Mouse (Mus musculus) intestine, postnatal 0 days (tissue): ENCODE measurements around the gene Pla2g6. TPM values are rescaled to one million over a fixed set of nuclear protein-coding genes. Genes with fewer than 3 reads are reported as not detected.

Source experiments
- ATAC-seq: fragments of 200-750 bp; cut with Nextera tagmentation; 2 replicates; pipeline ENCODE4 v1.8.0; 2017; ENCODE audit warnings: mild to moderate bottlenecking, moderate TSS enrichment, moderate library complexity
- H3K27ac ChIP-seq: fragments of 300-500 bp; sonication (generic); 2 replicates; pipeline ENCODE4 v1.5.1; 2014; ENCODE audit warnings: mild to moderate bottlenecking, low read depth, low read length, moderate library complexity
- H3K27me3 ChIP-seq: fragments of 300-500 bp; sonication (generic); replicated peaks from 2 replicates; pipeline ENCODE4 v1.6.1; 2014; ENCODE audit warnings: low read length, mixed read lengths; ENCODE audit not compliant: control insufficient read depth, insufficient read depth
- H3K36me3 ChIP-seq: fragments of 300-500 bp; sonication (generic); 2 replicates; pipeline ENCODE4 v1.6.1; 2014; ENCODE audit warnings: mild to moderate bottlenecking, moderate library complexity; ENCODE audit not compliant: control insufficient read depth, insufficient read depth
- H3K4me1 ChIP-seq: fragments of 300-500 bp; sonication (generic); replicated peaks from 2 replicates; pipeline ENCODE4 v1.6.1; 2014; ENCODE audit warnings: antibody characterized with exemption, low read length, mixed read lengths; ENCODE audit not compliant: control insufficient read depth, insufficient read depth
- H3K4me2 ChIP-seq: fragments of 300-500 bp; sonication (generic); replicated peaks from 2 replicates; pipeline ENCODE4 v1.6.1; 2014; ENCODE audit warnings: low read depth, mild to moderate bottlenecking, moderate library complexity
- H3K4me3 ChIP-seq: fragments of 300-500 bp; sonication (generic); 2 replicates; pipeline ENCODE4 v1.5.1; 2014; ENCODE audit warnings: low read depth, low read length
- H3K9ac ChIP-seq: fragments of 300-500 bp; sonication (generic); 2 replicates; pipeline ENCODE4 v1.6.1; 2014; ENCODE audit warnings: mild to moderate bottlenecking, low read depth, low read length
- H3K9me3 ChIP-seq: fragments of 300-500 bp; sonication (generic); 2 replicates; pipeline ENCODE4 v1.6.1; 2016; ENCODE audit warnings: mixed run types; ENCODE audit not compliant: control insufficient read depth
- CTCF ChIP-seq: sonication (generic); IDR thresholded peaks from 2 replicates; pipeline ENCODE4 v1.5.1; 2016; ENCODE audit warnings: low read depth, mild to moderate bottlenecking, control low read depth, antibody characterized with exemption, moderate library complexity
- WGBS: fragments of 180-500 bp; shearing (Covaris S2); extraction: QIAGEN DNeasy Blood & Tissue Kit; methylation state at CpG from one replicate; pipeline ENCODE4 v1.1.7; 2014; 5-methylcytosine and 5-hydroxymethylcytosine counted together
- polyA plus RNA-seq: library from polyadenylated mRNA; unstranded; fragments of >200 nt; fragmentation: Nextera tagmentation; extraction: Ambion mirVana; gene quantifications from 2 replicates; pipeline ENCODE4 v1.2.1, GENCODE M21; 2015

Pla2g6 gene
- polyA plus RNA-seq, 1 experiment from 2014 or later = 17.4 TPM

- Histone ChIP-seq H3K9ac (peak overlapping the region; percentile 72), H3K9me3 (no peaks in the 10 kb centered on the region), H3K36me3 (no peaks in the 10 kb centered on the region), H3K4me2 (peak overlapping the region; percentile 87), H3K4me3 (peak overlapping the region; percentile 58), H3K4me1 (peaks cover 26% of the 10 kb centered on the region), H3K27ac (peak overlapping the region; percentile 96), H3K27me3 (no peaks in the 10 kb centered on the region)
- TF ChIP-seq CTCF = no peak
- 8% methylated on average over 20 of the region's 20 CpGs for WGBS
- peak; percentile 26 for ATAC-seq
Observed at GRCm38 (mm10) chr15:79326971-79327961, 924 bp downstream of the Pla2g6 start.

DNA sequence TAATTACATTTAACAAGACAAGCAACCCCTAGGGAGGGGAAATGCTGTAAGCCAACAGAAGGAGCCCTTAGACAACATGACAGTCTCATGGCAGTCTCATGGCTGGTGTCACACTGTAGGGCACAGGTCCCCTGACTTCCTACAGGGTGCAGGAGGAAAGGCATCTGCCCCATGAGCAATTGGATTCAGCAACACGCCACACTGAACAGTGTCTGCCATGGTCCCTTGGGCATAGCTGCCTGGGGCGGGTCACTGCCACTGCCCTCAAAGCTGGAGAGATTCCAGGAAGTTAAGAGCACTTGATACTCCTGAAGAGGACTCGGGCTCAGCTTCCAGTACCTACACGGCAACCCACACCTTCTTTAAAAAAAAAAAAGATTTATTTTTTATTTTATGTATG lies 1.9 kb downstream of the Pla2g6 start:
- Histone ChIP-seq H3K4me3 (no peak overlapping the region), H3K9ac (peak overlapping the region; percentile 17; the same call in 1 of the 2 replicates)
- ATAC-seq = no peak

DNA sequence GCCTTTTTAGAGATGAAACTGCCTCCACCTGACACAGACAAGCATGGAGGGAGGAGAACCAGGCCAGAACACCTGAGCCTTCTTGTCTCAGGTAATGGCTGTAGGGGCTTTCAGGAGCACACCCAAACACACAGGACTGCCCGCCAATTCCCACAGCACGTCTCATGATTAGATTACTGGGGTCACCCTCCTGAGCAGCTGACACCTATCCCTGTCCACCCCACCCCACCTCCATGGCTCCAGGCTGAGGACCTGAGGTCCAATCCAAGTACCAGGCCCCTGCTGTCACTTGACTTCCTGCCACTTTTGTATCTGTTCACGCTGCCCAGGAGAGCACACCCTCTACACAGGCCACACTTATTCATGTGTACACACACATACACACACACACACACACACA lies 2.4 kb downstream of the Pla2g6 start:
- no peak for ATAC-seq
- H3K9ac ChIP-seq = peak overlapping the region; percentile 17; the same call in 1 of the 2 replicates
- 47% methylated on average over 3 of the region's 3 CpGs for WGBS
- H3K36me3 ChIP-seq = no peaks in the 10 kb centered on the region
- H3K9me3 ChIP-seq = no peaks in the 10 kb centered on the region
- H3K27ac ChIP-seq = no peak overlapping the region
- H3K4me3 ChIP-seq = no peak overlapping the region
- peaks cover 28% of the 10 kb centered on the region for H3K4me1 ChIP-seq
- no peak for TF ChIP-seq CTCF
- H3K4me2 ChIP-seq = peak overlapping the region; percentile 87; the same call in 1 of the 2 replicates
- H3K27me3 ChIP-seq = no peaks in the 10 kb centered on the region

More for the DNA sequence above, 1.9 kb downstream of the Pla2g6 start:
- H3K4me2 ChIP-seq = peak overlapping the region; percentile 87
- TF ChIP-seq CTCF = no peak
- no peaks in the 10 kb centered on the region for H3K9me3 ChIP-seq
- H3K27ac ChIP-seq = peak overlapping the region; percentile 96
- 33% methylated on average over 4 of the region's 4 CpGs for WGBS
- no peaks in the 10 kb centered on the region for H3K27me3 ChIP-seq
- no peaks in the 10 kb centered on the region for H3K36me3 ChIP-seq
- peaks cover 28% of the 10 kb centered on the region for H3K4me1 ChIP-seq

- ATAC-seq = no peak
- TF ChIP-seq CTCF = no peak
- H3K4me2 ChIP-seq = no peak overlapping the region
- no peak overlapping the region for H3K9ac ChIP-seq
- H3K36me3 ChIP-seq = no peaks in the 10 kb centered on the region; the same call in 1 of the 2 replicates
- H3K27me3 ChIP-seq = no peaks in the 10 kb centered on the region
- H3K9me3 ChIP-seq = no peaks in the 10 kb centered on the region
- 76% methylated on average over 3 of the region's 3 CpGs for WGBS
- peaks cover 28% of the 10 kb centered on the region for H3K4me1 ChIP-seq
- H3K27ac ChIP-seq = no peak overlapping the region; the same call in 1 of the 2 replicates
- no peak overlapping the region for H3K4me3 ChIP-seq
Observed at GRCm38 (mm10) chr15:79324373-79324772, 3.8 kb downstream of the Pla2g6 start.

- no peak overlapping the region for H3K4me3 ChIP-seq
- no peak overlapping the region for H3K4me2 ChIP-seq
- H3K4me1 ChIP-seq = peaks cover 28% of the 10 kb centered on the region
- 87% methylated on average over 4 of the region's 4 CpGs for WGBS
- H3K36me3 ChIP-seq = no peaks in the 10 kb centered on the region; the same call in 1 of the 2 replicates
- H3K9me3 ChIP-seq = no peaks in the 10 kb centered on the region
- no peak for ATAC-seq
- TF ChIP-seq CTCF = no peak
- H3K27ac ChIP-seq = peak overlapping the region; percentile 69
- H3K9ac ChIP-seq = no peak overlapping the region
- no peaks in the 10 kb centered on the region for H3K27me3 ChIP-seq
Observed at GRCm38 (mm10) chr15:79323791-79324155, 4.4 kb downstream of the Pla2g6 start.

GRCm38 (mm10) chr15:79322991-79323790 lies 5.0 kb downstream of the Pla2g6 start:
- H3K4me2 ChIP-seq = peak overlapping the region; percentile 9; the same call in 1 of the 2 replicates
- no peaks in the 10 kb centered on the region for H3K27me3 ChIP-seq
- no peak for ATAC-seq
- H3K27ac ChIP-seq = peak overlapping the region; percentile 69
- no peaks in the 10 kb centered on the region; the same call in 1 of the 2 replicates for H3K36me3 ChIP-seq
- no peak overlapping the region for H3K4me3 ChIP-seq
- 42% methylated on average over 6 of the region's 6 CpGs for WGBS
- H3K9me3 ChIP-seq = no peaks in the 10 kb centered on the region
- TF ChIP-seq CTCF = no peak
- H3K4me1 ChIP-seq = peaks cover 28% of the 10 kb centered on the region
- no peak overlapping the region for H3K9ac ChIP-seq
